Mouse (Mus musculus) adrenal gland, adult 2 months (tissue): ENCODE results near the gene Tmem204. TPM values are rescaled to one million over a fixed set of nuclear protein-coding genes. Genes with fewer than 3 reads are reported as not detected.

Source experiments
- DNase-seq: peaks from one replicate; pipeline ENCODE4 v3.0.0; 2021
- polyA plus RNA-seq: library from polyadenylated mRNA; depleted of rRNA; stranded (reverse); fragments of >200 nt; gene quantifications from 2 replicates; pipeline ENCODE4 v1.2.3, GENCODE M21; 2012; rRNA removed
- total RNA-seq, 2 experiments: library from RNA; stranded (reverse); gene quantifications; 2 replicates each; pipeline ENCODE4 v1.2.3; 2021

The Tmem204 gene
- total and polyA plus RNA-seq, 3 experiments: 32.2 to 59.2 (median 44.8) TPM

DNA sequence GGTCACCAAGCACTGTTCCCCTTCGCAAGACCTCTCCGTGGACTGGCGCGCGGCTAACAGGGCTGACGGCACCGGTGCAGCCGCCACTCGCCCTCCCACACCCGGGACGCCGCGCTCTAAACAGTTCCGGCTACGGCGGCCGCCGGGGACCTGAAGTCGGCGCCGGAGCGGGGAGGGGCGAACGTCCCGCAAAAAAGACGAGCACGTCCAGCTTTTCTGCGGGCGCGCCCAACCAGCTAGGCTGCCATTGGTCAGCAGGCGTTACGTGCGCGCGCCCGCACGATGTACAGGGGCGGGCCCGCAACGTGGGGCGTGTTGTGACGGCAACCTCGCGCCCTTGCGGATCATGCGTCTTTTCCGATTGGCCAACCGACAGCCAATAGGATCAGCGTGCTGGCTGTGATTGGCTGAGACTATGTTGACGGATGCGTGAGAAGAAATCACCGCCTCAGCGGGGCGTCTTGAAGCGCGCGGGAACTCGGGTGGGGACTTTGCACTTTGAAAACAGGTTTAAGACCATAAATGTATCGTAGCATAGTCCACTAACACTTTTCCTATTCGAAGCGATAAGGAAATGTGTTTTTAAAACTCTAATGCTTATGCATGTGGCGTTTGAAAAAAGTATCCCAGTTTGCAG lies 67.6 kb downstream of the Tmem204 start, which contains the start of the genes Cramp1l and Ift140:
Cramp1l (minus strand) TSS at position 134 of the 637 bp plus-strand sequence.
Ift140 (plus strand) TSS at position 431 of the 637 bp plus-strand sequence.
- peak; percentile 99 for DNase-seq

DNA sequence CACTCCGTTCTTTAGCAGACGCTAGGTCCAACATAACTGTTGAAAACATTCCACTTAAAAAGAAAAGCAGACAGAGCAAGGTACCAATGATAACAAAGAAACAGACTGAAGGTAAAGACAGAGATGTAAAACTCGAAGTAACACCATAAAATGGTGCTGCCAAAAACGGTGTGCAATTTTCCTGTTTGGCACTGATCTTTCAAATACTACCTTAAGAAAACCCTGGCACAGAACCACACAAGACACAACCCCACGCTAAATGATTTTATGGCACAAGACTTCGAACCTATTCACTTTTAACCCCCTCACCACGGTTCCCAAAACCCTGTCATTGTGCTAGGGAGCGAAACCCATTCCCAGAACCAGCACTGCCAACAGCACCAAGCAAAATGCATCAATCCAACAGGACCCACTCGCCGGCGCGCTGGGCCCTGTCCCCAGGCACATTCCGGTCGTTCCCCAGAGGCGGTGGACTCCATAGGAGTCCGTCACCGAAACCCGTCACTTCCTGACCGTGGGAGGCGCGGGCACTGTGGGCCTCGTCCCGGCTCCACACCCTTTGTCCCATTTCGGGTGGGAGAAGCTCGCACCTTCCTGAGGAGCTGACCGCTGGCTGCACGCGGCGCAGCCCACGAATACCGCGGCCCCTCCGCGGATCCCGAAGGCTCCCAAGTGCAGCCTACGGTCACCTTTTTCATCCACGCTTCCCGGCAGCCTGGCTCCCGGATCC lies 68.4 kb downstream of the Tmem204 start:
- DNase-seq: peak; percentile 73

DNA sequence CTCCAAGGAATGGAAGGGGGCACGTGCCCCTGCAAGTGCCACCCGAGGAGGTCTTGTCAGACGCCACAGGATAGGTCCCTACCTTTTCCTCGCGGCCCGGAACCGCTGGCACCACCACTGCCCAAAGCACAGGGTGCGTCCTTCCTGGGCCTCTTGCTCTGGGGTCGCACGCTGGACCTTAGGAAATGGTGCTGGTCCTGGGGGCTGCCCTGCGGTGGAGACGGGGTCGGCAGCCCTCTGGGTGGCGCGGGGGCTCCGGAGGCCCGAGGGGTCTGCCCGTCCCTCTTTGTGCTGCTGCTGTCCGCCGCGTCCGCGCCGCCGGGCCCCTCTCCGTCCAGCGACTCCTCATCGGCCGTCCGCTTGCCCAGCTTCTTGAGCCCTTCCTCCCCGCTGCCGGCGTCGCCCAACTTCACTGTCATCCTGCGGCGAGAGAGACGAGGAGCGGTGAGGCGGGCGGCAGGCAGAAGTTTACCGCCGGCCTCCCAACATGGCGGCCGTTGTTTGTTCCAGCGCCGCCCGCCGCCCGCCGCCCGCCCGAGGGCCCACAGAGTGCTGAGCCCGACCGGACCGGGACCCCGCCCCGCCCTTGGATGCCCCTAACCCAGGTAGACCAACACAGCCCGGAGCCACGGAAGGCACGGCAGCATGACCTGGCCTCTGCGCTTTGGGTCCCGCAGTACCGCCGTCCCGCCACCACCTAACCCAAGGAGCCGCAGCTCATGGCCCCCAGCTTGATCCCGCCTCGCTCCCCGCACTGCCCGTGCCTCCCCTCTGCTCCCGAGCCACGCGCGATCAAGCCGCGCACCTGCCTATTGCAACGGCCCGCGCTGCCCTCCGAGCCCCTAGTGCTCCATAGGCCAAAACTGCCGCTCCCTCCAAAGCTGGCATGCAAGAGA lies 69.5 kb downstream of the Tmem204 start:
- peak; percentile 67 for DNase-seq

Other genes starting within 250 kb of the Tmem204 start
- 100 to 1,000 TPM; 102 to 123 TPM for gene Hagh, start 243.4 kb downstream of the Tmem204 start, total RNA-seq
- 115 and 137 TPM in 2 replicates for gene Hagh, start 243.4 kb downstream of the Tmem204 start, polyA plus RNA-seq
- gene Fahd1, start 233.2 kb downstream of the Tmem204 start, total RNA-seq: 10 to 100 TPM; 25.4 to 43.4 TPM
- 11.7 and 16.6 TPM in 2 replicates for gene Fahd1, start 233.2 kb downstream of the Tmem204 start, polyA plus RNA-seq
- 1 to 10 TPM; 5.5 to 6.7 TPM for gene Igfals, start 217.6 kb downstream of the Tmem204 start, total RNA-seq
- gene Igfals, start 217.6 kb downstream of the Tmem204 start, polyA plus RNA-seq: 11.2 and 18.5 TPM in 2 replicates
- 10 to 100 TPM; 53.1 to 56.6 TPM for gene Nubp2, start 197.2 kb downstream of the Tmem204 start, total RNA-seq
- 38.5 and 55.9 TPM in 2 replicates for gene Nubp2, start 197.2 kb downstream of the Tmem204 start, polyA plus RNA-seq
- 10 to 100 TPM; 30.8 to 33.1 TPM for gene Spsb3, start 196.9 kb downstream of the Tmem204 start, total RNA-seq
- gene Spsb3, start 196.9 kb downstream of the Tmem204 start, polyA plus RNA-seq: 144 and 179 TPM in 2 replicates
- gene Eme2, start 188.5 kb downstream of the Tmem204 start, total RNA-seq: 10 to 100 TPM; 39.9 to 48.0 TPM
- 58.3 and 58.4 TPM in 2 replicates for gene Eme2, start 188.5 kb downstream of the Tmem204 start, polyA plus RNA-seq
- gene Mrps34, start 188.5 kb downstream of the Tmem204 start, total RNA-seq: 100 to 1,000 TPM; 130 to 150 TPM
- 547 and 570 TPM in 2 replicates for gene Mrps34, start 188.5 kb downstream of the Tmem204 start, polyA plus RNA-seq
- 10 to 100 TPM; 70.1 to 73.7 TPM for gene Nme3, start 187.1 kb downstream of the Tmem204 start, total RNA-seq
- 116 and 124 TPM in 2 replicates for gene Nme3, start 187.1 kb downstream of the Tmem204 start, polyA plus RNA-seq
- gene Mapk8ip3, start 146.6 kb downstream of the Tmem204 start, total RNA-seq: 100 to 1,000 TPM in 1 of 2 experiments, 10 to 100 TPM in 1; 86.6 to 129 TPM
- 205 and 241 TPM in 2 replicates for gene Mapk8ip3, start 146.6 kb downstream of the Tmem204 start, polyA plus RNA-seq
- 10 to 100 TPM; 26.7 to 39.1 TPM for gene Jpt2, start 122.9 kb downstream of the Tmem204 start, total RNA-seq
- gene Jpt2, start 122.9 kb downstream of the Tmem204 start, polyA plus RNA-seq: 2.3 and 4.6 TPM in 2 replicates
- 10 to 100 TPM; 17.8 to 18.2 TPM for gene Cramp1l, start 67.8 kb downstream of the Tmem204 start, total RNA-seq
- 15.4 and 16.7 TPM in 2 replicates for gene Cramp1l, start 67.8 kb downstream of the Tmem204 start, polyA plus RNA-seq
- gene Ift140, start 67.5 kb downstream of the Tmem204 start, total RNA-seq: 10 to 100 TPM; 27.8 to 28.0 TPM
- gene Ift140, start 67.5 kb downstream of the Tmem204 start, polyA plus RNA-seq: 20.9 and 21.8 TPM in 2 replicates
- gene Telo2, start 32.4 kb upstream of the Tmem204 start, total RNA-seq: 10 to 100 TPM; 16.4 to 24.5 TPM
- gene Telo2, start 32.4 kb upstream of the Tmem204 start, polyA plus RNA-seq: 15.5 and 15.7 TPM in 2 replicates
- gene Ptx4, start 37.2 kb upstream of the Tmem204 start, total RNA-seq: not detected
- not detected in 2 replicates for gene Ptx4, start 37.2 kb upstream of the Tmem204 start, polyA plus RNA-seq
- gene Clcn7, start 49.8 kb upstream of the Tmem204 start, total RNA-seq: 10 to 100 TPM; 38.3 to 48.6 TPM
- 33.9 and 37.4 TPM in 2 replicates for gene Clcn7, start 49.8 kb upstream of the Tmem204 start, polyA plus RNA-seq
- gene Ccdc154, start 78.9 kb upstream of the Tmem204 start, total RNA-seq: under 1 TPM in 1 of 2 experiments, not detected in 1; 0.12 TPM
- gene Ccdc154, start 78.9 kb upstream of the Tmem204 start, polyA plus RNA-seq: 0.03 and 0.07 TPM in 2 replicates
- not detected for gene Gm38655, start 91.9 kb upstream of the Tmem204 start, total RNA-seq
- not detected in 2 replicates for gene Gm38655, start 91.9 kb upstream of the Tmem204 start, polyA plus RNA-seq
- gene BC003965, start 101.0 kb upstream of the Tmem204 start, total RNA-seq: 10 to 100 TPM; 16.7 to 24.4 TPM
- gene BC003965, start 101.0 kb upstream of the Tmem204 start, polyA plus RNA-seq: 24.0 and 25.7 TPM in 2 replicates
- gene Unkl, start 104.8 kb upstream of the Tmem204 start, total RNA-seq: 10 to 100 TPM; 14.0 to 18.1 TPM
- gene Unkl, start 104.8 kb upstream of the Tmem204 start, polyA plus RNA-seq: 23.7 and 30.3 TPM in 2 replicates
- 10 to 100 TPM; 50.4 to 50.6 TPM for gene Gnptg, start 156.5 kb upstream of the Tmem204 start, total RNA-seq
- gene Gnptg, start 156.5 kb upstream of the Tmem204 start, polyA plus RNA-seq: 32.6 and 40.0 TPM in 2 replicates
- 10 to 100 TPM; 18.5 to 25.1 TPM for gene Tsr3, start 156.6 kb upstream of the Tmem204 start, total RNA-seq
- 24.1 and 28.9 TPM in 2 replicates for gene Tsr3, start 156.6 kb upstream of the Tmem204 start, polyA plus RNA-seq
- 10 to 100 TPM in 1 of 2 experiments, 1 to 10 TPM in 1; 9.7 to 10.1 TPM for gene Baiap3, start 172.8 kb upstream of the Tmem204 start, total RNA-seq
- gene Baiap3, start 172.8 kb upstream of the Tmem204 start, polyA plus RNA-seq: 84.6 and 90.0 TPM in 2 replicates
- gene Ube2i, start 191.0 kb upstream of the Tmem204 start, total RNA-seq: 100 to 1,000 TPM; 225 to 248 TPM
- gene Ube2i, start 191.0 kb upstream of the Tmem204 start, polyA plus RNA-seq: 79.5 and 103 TPM in 2 replicates
- gene Prss34, start 214.8 kb upstream of the Tmem204 start, total RNA-seq: under 1 TPM; 0.23 to 0.48 TPM
- gene Prss34, start 214.8 kb upstream of the Tmem204 start, polyA plus RNA-seq: not detected in 2 replicates
- not detected for gene Prss28, start 225.1 kb upstream of the Tmem204 start, total RNA-seq
- gene Prss28, start 225.1 kb upstream of the Tmem204 start, polyA plus RNA-seq: not detected in 2 replicates
- gene Prss29, start 235.1 kb upstream of the Tmem204 start, total RNA-seq: not detected
- gene Prss29, start 235.1 kb upstream of the Tmem204 start, polyA plus RNA-seq: not detected in 2 replicates